Mouse (Mus musculus): ENCODE data around the gene Cabp4. TPM values are rescaled to one million over a fixed set of nuclear protein-coding genes. Genes with fewer than 3 reads are reported as not detected.

The Cabp4 gene
- total and polyA plus RNA-seq, 3 experiments = 2.8 to 11.8 (median 6.4) TPM

GRCm38 (mm10) chr19:4102626-4103025 is 41.2 kb downstream of the Cabp4 start:
- Histone ChIP-seq H3K9me3 (replicated peaks; ENCODE audit: low read length) (no peaks in the 10 kb centered on the region), H3K4me1 (ENCODE audit: control insufficient read depth in 1 of 2, insufficient read depth in 2 of 2) (peaks cover 18 to 64% of the 10 kb centered on the region in 2 experiments), H3K27me3 (replicated peaks) (no peaks in the 10 kb centered on the region), H3K4me2 (ENCODE audit: insufficient read depth, low read depth, poor library complexity, severe bottlenecking) (no peak overlapping the region), H3K9ac (ENCODE audit: insufficient read depth, low read depth) (no peak overlapping the region), H3K27ac (ENCODE audit: insufficient read depth, low read depth) (no peak overlapping the region), H3K4me3 (replicated peaks in 1 of 3; ENCODE audit: low read depth in 2 of 3, low read length in 2 of 3, poor library complexity in 1 of 3) (no peak overlapping the region), H3K79me2 (replicated peaks; ENCODE audit: control insufficient read depth, extremely low read depth, insufficient read depth, poor library complexity, severe bottlenecking) (peaks cover 9% of the 10 kb centered on the region), H3K36me3 (replicated peaks in 1 of 2; ENCODE audit: control insufficient read depth in 1 of 2, insufficient read depth in 1 of 2, low read length in 1 of 2) (peaks cover 46 to 71% of the 10 kb centered on the region in 2 experiments)
- no peak for DNase-seq (ENCODE audit: extremely low read depth)
- dilution Hi-C loops (cut with MboI; ENCODE audit: extremely low pct_ligation_motif_present, extremely low pct_unique_long_range_greater_than_20kb, low sequenced_read_pairs) (no loop called here), in situ Hi-C loops (cut with MboI; ENCODE audit: low pct_ligation_motif_present, low pct_unique_long_range_greater_than_20kb, low sequenced_read_pairs) (no loop called here)
- TF ChIP-seq NRF1 (IDR thresholded peaks at IDR 0.05; ENCODE audit: low read depth, low read length) (no peak), MYC (IDR thresholded peaks at IDR 0.05; ENCODE audit: low read depth, low read length) (no peak), CTCF (conservative IDR thresholded peaks at IDR 0.05 in 1 of 2, IDR thresholded peaks at IDR 0.05 in 1 of 2; ENCODE audit: low read depth in 2 of 2, low read length in 2 of 2) (no peak), TBP (conservative IDR thresholded peaks at IDR 0.05; ENCODE audit: low read depth, low read length) (no peak), MAX (IDR thresholded peaks at IDR 0.05; ENCODE audit: low read length) (no peak), USF1 (IDR thresholded peaks at IDR 0.05; ENCODE audit: low read depth, low read length) (no peak), E2F4 (IDR thresholded peaks at IDR 0.05; ENCODE audit: insufficient replicate concordance, low read depth, low read length) (no peak), IRF4 (IDR thresholded peaks at IDR 0.05; ENCODE audit: low read depth, low read length) (no peak), JUND (conservative IDR thresholded peaks at IDR 0.05; ENCODE audit: low read depth, low read length) (no peak), HCFC1 (IDR thresholded peaks at IDR 0.05; ENCODE audit: low read depth, low read length) (no peak), EP300 (IDR thresholded peaks at IDR 0.05; ENCODE audit: low read length) (no peak), ZKSCAN1 (IDR thresholded peaks at IDR 0.05; ENCODE audit: borderline replicate concordance, low read depth, low read length) (no peak), USF2 (conservative IDR thresholded peaks at IDR 0.05; ENCODE audit: low read depth, low read length) (no peak)

- dilution Hi-C loops (cut with MboI; ENCODE audit: extremely low pct_ligation_motif_present, extremely low pct_unique_long_range_greater_than_20kb, low sequenced_read_pairs) = no loop called here
- H3K4me2 ChIP-seq (ENCODE audit: insufficient read depth, low read depth, poor library complexity, severe bottlenecking) = no peak overlapping the region
- no peak for DNase-seq (ENCODE audit: extremely low read depth)
- no peak overlapping the region for H3K27ac ChIP-seq (ENCODE audit: insufficient read depth, low read depth)
- H3K9ac ChIP-seq (ENCODE audit: insufficient read depth, low read depth) = no peak overlapping the region
- in situ Hi-C loops (cut with MboI; ENCODE audit: low pct_ligation_motif_present, low pct_unique_long_range_greater_than_20kb, low sequenced_read_pairs) = no loop called here
- no peaks in the 10 kb centered on the region for H3K9me3 ChIP-seq (replicated peaks; ENCODE audit: low read length)
- peaks cover 9% of the 10 kb centered on the region for H3K79me2 ChIP-seq (replicated peaks; ENCODE audit: control insufficient read depth, extremely low read depth, insufficient read depth, poor library complexity, severe bottlenecking)
- peaks cover 44 to 65% of the 10 kb centered on the region in 2 experiments for H3K36me3 ChIP-seq (replicated peaks in 1 of 2; ENCODE audit: control insufficient read depth in 1 of 2, insufficient read depth in 1 of 2, low read length in 1 of 2)
- peaks cover 18 to 64% of the 10 kb centered on the region in 2 experiments for H3K4me1 ChIP-seq (ENCODE audit: control insufficient read depth in 1 of 2, insufficient read depth in 2 of 2)
- H3K27me3 ChIP-seq (replicated peaks) = no peaks in the 10 kb centered on the region
- no peak for TF ChIP-seq USF2 (conservative IDR thresholded peaks at IDR 0.05; ENCODE audit: low read depth, low read length)
- TF ChIP-seq KAT2A (IDR thresholded peaks at IDR 0.05; ENCODE audit: insufficient replicate concordance, low read length) = no peak
- TF ChIP-seq ZNF384 (IDR thresholded peaks at IDR 0.05; ENCODE audit: low read depth, low read length) = no peak
- TF ChIP-seq USF1 (IDR thresholded peaks at IDR 0.05; ENCODE audit: low read depth, low read length) = no peak
- no peak for TF ChIP-seq IRF4 (IDR thresholded peaks at IDR 0.05; ENCODE audit: low read depth, low read length)
- TF ChIP-seq SMC3 (IDR thresholded peaks at IDR 0.05; ENCODE audit: low read depth, low read length) = no peak
- no peak for TF ChIP-seq TCF12 (IDR thresholded peaks at IDR 0.05; ENCODE audit: low read depth, low read length)
- TF ChIP-seq MAZ (IDR thresholded peaks at IDR 0.05; ENCODE audit: low read depth, low read length) = no peak
- TF ChIP-seq POLR2A (IDR thresholded peaks at IDR 0.05; ENCODE audit: low read depth, low read length) = no peak
- TF ChIP-seq JUND (conservative IDR thresholded peaks at IDR 0.05; ENCODE audit: low read depth, low read length) = no peak
- no peak for TF ChIP-seq RCOR1 (conservative IDR thresholded peaks at IDR 0.05; ENCODE audit: low read depth, low read length)
- TF ChIP-seq BHLHE40 (IDR thresholded peaks at IDR 0.05; ENCODE audit: low read depth, low read length) = no peak
- TF ChIP-seq MAX (IDR thresholded peaks at IDR 0.05; ENCODE audit: low read length) = no peak
- TF ChIP-seq ETS1 (conservative IDR thresholded peaks at IDR 0.05; ENCODE audit: low read depth, low read length) = no peak
- TF ChIP-seq POLR2AphosphoS2 (IDR thresholded peaks at IDR 0.05; ENCODE audit: low read depth, low read length) = no peak
- TF ChIP-seq TBP (conservative IDR thresholded peaks at IDR 0.05; ENCODE audit: low read depth, low read length) = no peak
- H3K4me3 ChIP-seq (replicated peaks in 1 of 3; ENCODE audit: low read depth in 2 of 3, low read length in 2 of 3, poor library complexity in 1 of 3) = no peak overlapping the region
Measured at GRCm38 (mm10) chr19:4102049-4102448, 41.8 kb downstream of the Cabp4 start.

Data from CH12.LX (cell line).